Mouse (Mus musculus): Measurements from ENCODE around the gene Gm14139. TPM values are rescaled to one million over a fixed set of nuclear protein-coding genes. Genes with fewer than 3 reads are reported as not detected.
"Not testable (repeated sequence)": the region's sequence is repeated elsewhere in the genome, so short reads cannot be mapped to it uniquely, and the experiment has no call there.

The Gm14139 gene
- not detected in 2 replicates for polyA plus RNA-seq (2014; fragmentation: Nextera tagmentation; extraction: Ambion mirVana)

- not testable (repeated sequence) for H3K4me1 ChIP-seq (ENCODE audit: control insufficient read depth, insufficient read depth, low read length); H3K4me2 ChIP-seq (replicated peaks; ENCODE audit: low read depth, low read length); H3K27ac ChIP-seq (ENCODE audit: low read length); H3K9ac ChIP-seq (replicated peaks; ENCODE audit: low read depth, low read length); H3K4me3 ChIP-seq (ENCODE audit: low read depth, low read length); H3K9me3 ChIP-seq (ENCODE audit: control insufficient read depth, low read depth, low read length); H3K36me3 ChIP-seq (ENCODE audit: control insufficient read depth, insufficient read depth, low read length); ATAC-seq (ENCODE audit: insufficient number of reproducible peaks, insufficient read depth, low FRiP score, low read depth); H3K27me3 ChIP-seq (ENCODE audit: control insufficient read depth, insufficient read depth, low read length)
- 73% methylated on average over 7 of the region's 7 CpGs for WGBS
These were observed at the start of gene Gm14139 for GRCm38 (mm10) chr2:150181570-150181999. Gm14139 (plus strand) TSS chr2:150181755.

- not testable (repeated sequence) for H3K27ac ChIP-seq (ENCODE audit: low read length); H3K27me3 ChIP-seq (ENCODE audit: control insufficient read depth, insufficient read depth, low read length); ATAC-seq (ENCODE audit: insufficient number of reproducible peaks, insufficient read depth, low FRiP score, low read depth); H3K9me3 ChIP-seq (ENCODE audit: control insufficient read depth, low read depth, low read length); H3K9ac ChIP-seq (replicated peaks; ENCODE audit: low read depth, low read length); H3K4me3 ChIP-seq (ENCODE audit: low read depth, low read length); H3K4me1 ChIP-seq (ENCODE audit: control insufficient read depth, insufficient read depth, low read length); H3K4me2 ChIP-seq (replicated peaks; ENCODE audit: low read depth, low read length); H3K36me3 ChIP-seq (ENCODE audit: control insufficient read depth, insufficient read depth, low read length)
- WGBS, result 73% methylated on average over 1 of the region's 1 CpGs
These were observed 49.6 kb upstream of the Gm14139 start for GRCm38 (mm10) chr2:150132002-150132401.

GRCm38 (mm10) chr2:150132773-150133172 is 48.8 kb upstream of the Gm14139 start:
- no peaks in the 10 kb centered on the region for H3K4me1 ChIP-seq (ENCODE audit: control insufficient read depth, insufficient read depth, low read length)
- no peak for ATAC-seq (ENCODE audit: insufficient number of reproducible peaks, insufficient read depth, low FRiP score, low read depth)
- no peak overlapping the region for H3K4me2 ChIP-seq (replicated peaks; ENCODE audit: low read depth, low read length)
- H3K27ac ChIP-seq (ENCODE audit: low read length), result no peak overlapping the region
- no peaks in the 10 kb centered on the region; the same call in 1 of the 2 replicates for H3K9me3 ChIP-seq (ENCODE audit: control insufficient read depth, low read depth, low read length)
- no peak overlapping the region for H3K4me3 ChIP-seq (ENCODE audit: low read depth, low read length)
- no peaks in the 10 kb centered on the region for H3K27me3 ChIP-seq (ENCODE audit: control insufficient read depth, insufficient read depth, low read length)
- no peaks in the 10 kb centered on the region; the same call in 1 of the 2 replicates for H3K36me3 ChIP-seq (ENCODE audit: control insufficient read depth, insufficient read depth, low read length)
- 84% methylated on average over 2 of the region's 2 CpGs for WGBS
- H3K9ac ChIP-seq (replicated peaks; ENCODE audit: low read depth, low read length), result no peak overlapping the region

GRCm38 (mm10) chr2:150136435-150136897 is 45.1 kb upstream of the Gm14139 start, which contains the start of gene Zfp120:
Zfp120 (minus strand) TSS chr2:150136708.
- H3K9ac ChIP-seq (replicated peaks; ENCODE audit: low read depth, low read length), result peak within 1 kb of the TSS; percentile 60; the same call in 1 of the 2 replicates
- H3K36me3 ChIP-seq (ENCODE audit: control insufficient read depth, insufficient read depth, low read length), result no peaks in the 10 kb centered on the region
- no peaks in the 10 kb centered on the region for H3K4me1 ChIP-seq (ENCODE audit: control insufficient read depth, insufficient read depth, low read length)
- peak within 1 kb of the TSS; percentile 69 for H3K4me3 ChIP-seq (ENCODE audit: low read depth, low read length)
- H3K27ac ChIP-seq (ENCODE audit: low read length), result peak within 1 kb of the TSS; percentile 48; the same call in 1 of the 2 replicates
- H3K9me3 ChIP-seq (ENCODE audit: control insufficient read depth, low read depth, low read length), result no peaks in the 10 kb centered on the region
- peak; percentile 100 for ATAC-seq (ENCODE audit: insufficient number of reproducible peaks, insufficient read depth, low FRiP score, low read depth)
- H3K4me2 ChIP-seq (replicated peaks; ENCODE audit: low read depth, low read length), result peak within 1 kb of the TSS; percentile 61
- under 1% methylated on average over 13 of the region's 13 CpGs for WGBS
- H3K27me3 ChIP-seq (ENCODE audit: control insufficient read depth, insufficient read depth, low read length), result no peaks in the 10 kb centered on the region

GRCm38 (mm10) chr2:150166703-150167102 is 14.9 kb upstream of the Gm14139 start:
- Histone ChIP-seq H3K36me3 (ENCODE audit: control insufficient read depth, insufficient read depth, low read length) (no peaks in the 10 kb centered on the region), H3K4me2 (replicated peaks; ENCODE audit: low read depth, low read length) (no peak overlapping the region), H3K9ac (replicated peaks; ENCODE audit: low read depth, low read length) (no peak overlapping the region), H3K4me3 (ENCODE audit: low read depth, low read length) (no peak overlapping the region), H3K9me3 (ENCODE audit: control insufficient read depth, low read depth, low read length) (no peaks in the 10 kb centered on the region), H3K27me3 (ENCODE audit: control insufficient read depth, insufficient read depth, low read length) (no peaks in the 10 kb centered on the region), H3K4me1 (ENCODE audit: control insufficient read depth, insufficient read depth, low read length) (no peaks in the 10 kb centered on the region), H3K27ac (ENCODE audit: low read length) (no peak overlapping the region)
- no peak for ATAC-seq (ENCODE audit: insufficient number of reproducible peaks, insufficient read depth, low FRiP score, low read depth)

GRCm38 (mm10) chr2:150173833-150174232 is 7.7 kb upstream of the Gm14139 start:
- ATAC-seq (ENCODE audit: insufficient number of reproducible peaks, insufficient read depth, low FRiP score, low read depth), result no peak
- H3K27me3 ChIP-seq (ENCODE audit: control insufficient read depth, insufficient read depth, low read length), result no peaks in the 10 kb centered on the region
- H3K36me3 ChIP-seq (ENCODE audit: control insufficient read depth, insufficient read depth, low read length), result no peaks in the 10 kb centered on the region

GRCm38 (mm10) chr2:150179579-150179978 is 2.0 kb upstream of the Gm14139 start, which contains the start of gene Gm10770:
Gm10770 (minus strand) TSS chr2:150179679.
- H3K27ac ChIP-seq (ENCODE audit: low read length); H3K36me3 ChIP-seq (ENCODE audit: control insufficient read depth, insufficient read depth, low read length); H3K9ac ChIP-seq (replicated peaks; ENCODE audit: low read depth, low read length); H3K9me3 ChIP-seq (ENCODE audit: control insufficient read depth, low read depth, low read length); H3K27me3 ChIP-seq (ENCODE audit: control insufficient read depth, insufficient read depth, low read length); H3K4me3 ChIP-seq (ENCODE audit: low read depth, low read length); H3K4me1 ChIP-seq (ENCODE audit: control insufficient read depth, insufficient read depth, low read length); H3K4me2 ChIP-seq (replicated peaks; ENCODE audit: low read depth, low read length); ATAC-seq (ENCODE audit: insufficient number of reproducible peaks, insufficient read depth, low FRiP score, low read depth): not testable (repeated sequence)
- WGBS, result 80% methylated on average over 4 of the region's 4 CpGs

More at GRCm38 (mm10) chr2:150173833-150174232, 7.7 kb upstream of the Gm14139 start:
- Histone ChIP-seq H3K4me3 (ENCODE audit: low read depth, low read length) (no peak overlapping the region), H3K27ac (ENCODE audit: low read length) (no peak overlapping the region), H3K9ac (replicated peaks; ENCODE audit: low read depth, low read length) (no peak overlapping the region), H3K4me1 (ENCODE audit: control insufficient read depth, insufficient read depth, low read length) (no peaks in the 10 kb centered on the region), H3K4me2 (replicated peaks; ENCODE audit: low read depth, low read length) (no peak overlapping the region), H3K9me3 (ENCODE audit: control insufficient read depth, low read depth, low read length) (no peaks in the 10 kb centered on the region)

- not testable (repeated sequence) for H3K9me3 ChIP-seq (ENCODE audit: control insufficient read depth, low read depth, low read length); H3K4me2 ChIP-seq (replicated peaks; ENCODE audit: low read depth, low read length); H3K4me1 ChIP-seq (ENCODE audit: control insufficient read depth, insufficient read depth, low read length); ATAC-seq (ENCODE audit: insufficient number of reproducible peaks, insufficient read depth, low FRiP score, low read depth); H3K4me3 ChIP-seq (ENCODE audit: low read depth, low read length); H3K36me3 ChIP-seq (ENCODE audit: control insufficient read depth, insufficient read depth, low read length); H3K27ac ChIP-seq (ENCODE audit: low read length); H3K9ac ChIP-seq (replicated peaks; ENCODE audit: low read depth, low read length); H3K27me3 ChIP-seq (ENCODE audit: control insufficient read depth, insufficient read depth, low read length)
These were observed 509 bp upstream of the Gm14139 start for GRCm38 (mm10) chr2:150181046-150181445.

Measured in stomach, embryonic 14.5 days (tissue).